Mouse (Mus musculus): ENCODE measurements around the gene Sobp.

GRCm38 (mm10) chr10:42997278-42997677 is 177.1 kb downstream of the Sobp start:
- TF ChIP-seq POLR2A (IDR thresholded peaks at IDR 0.05; ENCODE audit: low read depth, low read length) (no peak), CTCF (conservative IDR thresholded peaks at IDR 0.05; ENCODE audit: insufficient read depth, insufficient read length, low read depth, low read length) (no peak)

Measured in kidney, adult 2 months (tissue).